Mouse (Mus musculus) spleen, adult 2 months (tissue): ENCODE data around the gene Rab3il1.

Experiments used
- CTCF ChIP-seq: fragments of 200-500 bp; IDR thresholded peaks from 2 replicates; pipeline ENCODE4 v1.5.1; 2011; ENCODE audit warnings: mild to moderate bottlenecking, inconsistent platforms; ENCODE audit not compliant: insufficient read depth, insufficient read length, insufficient replicate concordance; ENCODE audit errors: extremely low read depth
- POLR2A ChIP-seq: fragments of 200-500 bp; IDR thresholded peaks from 2 replicates; pipeline ENCODE4 v1.6.1; 2011; ENCODE audit warnings: low read depth, low read length, inconsistent platforms

DNA sequence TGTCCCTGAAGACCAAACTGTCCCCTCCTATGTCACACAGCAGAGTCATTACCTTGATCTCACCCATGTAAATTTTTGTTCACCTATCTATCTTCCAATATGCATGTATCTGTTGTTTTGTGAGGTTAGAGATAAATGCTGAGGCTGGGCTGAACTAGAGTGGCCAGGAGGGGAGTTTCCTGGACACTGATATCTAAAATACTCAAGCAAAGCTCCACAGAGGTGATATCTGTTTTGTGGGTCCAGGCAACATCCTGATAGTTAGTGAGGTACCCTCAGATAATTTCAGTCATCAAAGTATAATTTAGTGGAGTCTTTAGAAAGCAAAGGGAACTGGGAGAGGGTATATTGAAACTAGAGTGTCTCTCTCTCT is 11.6 kb upstream of the Rab3il1 start:
- TF ChIP-seq POLR2A, result no peak
- TF ChIP-seq CTCF, result no peak
